Mouse (Mus musculus) myocyte (in vitro differentiated cells): ENCODE results near the gene 1700020L24Rik. TPM values are rescaled to one million over a fixed set of nuclear protein-coding genes. Genes with fewer than 3 reads are reported as not detected.
A peak's percentile ranks its signal among the peaks of the same experiment; 100 is the strongest.

Source experiments
- H3K27me3 ChIP-seq: one replicate; pipeline ENCODE4 v1.6.1; 2011; ENCODE audit not compliant: control insufficient read depth, insufficient read depth, insufficient read length
- H3K36me3 ChIP-seq: one replicate; pipeline ENCODE4 v1.6.1; 2011; ENCODE audit not compliant: control insufficient read depth, insufficient read depth
- H3K4me2 ChIP-seq: one replicate; pipeline ENCODE4 v1.6.1; 2011; ENCODE audit warnings: low read depth, control low read depth
- H3K4me3 ChIP-seq: one replicate; pipeline ENCODE4 v1.5.1; 2011; ENCODE audit warnings: mild to moderate bottlenecking, control low read depth, moderate library complexity
- H3K79me2 ChIP-seq: one replicate; pipeline ENCODE4 v1.6.1; 2011; ENCODE audit not compliant: control insufficient read depth, insufficient read depth
- H3ac ChIP-seq: one replicate; pipeline ENCODE4 v1.6.1; 2011; ENCODE audit not compliant: control insufficient read depth, insufficient read length
- CEBPB ChIP-seq: IDR thresholded peaks from 2 replicates; pipeline ENCODE4 v1.6.1; 2011; ENCODE audit warnings: mild to moderate bottlenecking, moderate library complexity; ENCODE audit not compliant: poor library complexity, insufficient read depth, severe bottlenecking
- E2F4 ChIP-seq: IDR thresholded peaks from one replicate; pipeline ENCODE4 v1.6.1; 2011; ENCODE audit warnings: mild to moderate bottlenecking, control low read depth, moderate library complexity; ENCODE audit not compliant: insufficient read depth
- MAX ChIP-seq: IDR thresholded peaks from one replicate; pipeline ENCODE4 v1.6.1; 2011; ENCODE audit warnings: low read depth, mild to moderate bottlenecking, control low read depth
- MYOD1 ChIP-seq, 3 experiments: IDR thresholded peaks; one replicate each; pipeline ENCODE4 v1.6.1; 2011; ENCODE audit warnings: control low read depth in 2 of 3, low read depth in 2 of 3, mild to moderate bottlenecking in 2 of 3, moderate library complexity in 1 of 3; ENCODE audit not compliant: insufficient read length in 2 of 3, control insufficient read depth in 1 of 3
- MYOG ChIP-seq, 3 experiments: IDR thresholded peaks; one replicate each; pipeline ENCODE4 v1.6.1; 2011; ENCODE audit warnings: control low read depth in 2 of 3, low read depth in 2 of 3, mild to moderate bottlenecking in 2 of 3; ENCODE audit not compliant: insufficient read length in 2 of 3, control insufficient read depth in 1 of 3, insufficient read depth in 1 of 3
- POLR2A ChIP-seq: IDR thresholded peaks from one replicate; pipeline ENCODE4 v1.6.1; 2011; ENCODE audit warnings: low read depth, mild to moderate bottlenecking, control low read depth, moderate library complexity; ENCODE audit not compliant: insufficient read length
- POLR2AphosphoS2 ChIP-seq: IDR thresholded peaks from one replicate; pipeline ENCODE4 v1.6.1; 2011; ENCODE audit warnings: low read depth, control low read depth; ENCODE audit not compliant: insufficient read length
- REST ChIP-seq: IDR thresholded peaks from one replicate; pipeline ENCODE4 v1.6.1; 2011; ENCODE audit warnings: mild to moderate bottlenecking, control low read depth, moderate library complexity; ENCODE audit not compliant: insufficient read depth, insufficient read length
- SRF ChIP-seq: IDR thresholded peaks from one replicate; pipeline ENCODE4 v1.6.1; 2011; ENCODE audit warnings: low read depth; ENCODE audit not compliant: control insufficient read depth, insufficient read length
- TCF12 ChIP-seq: IDR thresholded peaks from one replicate; pipeline ENCODE4 v1.6.1; 2011; ENCODE audit warnings: mild to moderate bottlenecking, control low read depth; ENCODE audit not compliant: poor library complexity, insufficient read depth, severe bottlenecking
- TCF3 ChIP-seq: IDR thresholded peaks from one replicate; pipeline ENCODE4 v1.6.1; 2011; ENCODE audit warnings: low read depth, control low read depth; ENCODE audit not compliant: insufficient read length
- USF1 ChIP-seq: IDR thresholded peaks from one replicate; pipeline ENCODE4 v1.6.1; 2011; ENCODE audit warnings: low read depth, mild to moderate bottlenecking, control low read depth, moderate library complexity
- polyA plus RNA-seq: library from polyadenylated mRNA; unstranded; fragments of >200 nt; fragmentation: generic; extraction: Trizol; gene quantifications from one replicate; pipeline ENCODE4 v1.2.1, GENCODE M21; 2012; ENCODE audit warnings: missing spikeins

The 1700020L24Rik gene
- polyA plus RNA-seq, 1 experiment = 12.0 TPM

DNA sequence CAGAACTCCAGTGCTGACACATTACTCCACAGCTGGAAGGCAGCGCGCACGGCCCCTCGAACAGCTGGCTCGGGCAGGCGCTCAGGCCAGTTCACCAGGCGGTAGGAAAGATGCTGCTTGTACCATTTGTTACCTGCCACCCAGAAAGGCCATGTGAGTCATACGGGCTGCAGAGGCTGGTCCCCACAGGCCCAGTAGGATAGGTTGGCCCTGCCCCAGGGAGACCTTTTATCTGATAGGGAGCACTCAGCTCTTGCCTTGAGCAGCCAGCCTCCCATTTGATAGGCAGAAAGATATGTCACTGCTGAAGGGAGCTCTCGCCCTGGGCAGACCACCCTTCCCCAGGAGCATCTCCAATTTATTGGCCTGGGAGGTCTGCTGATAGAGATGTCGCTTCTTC lies 10.1 kb downstream of the 1700020L24Rik start:
- H3K4me3 ChIP-seq = no peak overlapping the region
- H3K36me3 ChIP-seq = no peaks in the 10 kb centered on the region
- H3ac ChIP-seq = no peak overlapping the region
- TF ChIP-seq MYOD1 (IDR thresholded peaks at IDR 0.05; ENCODE audit: control insufficient read depth in 1 of 3, insufficient read length in 2 of 3, low read depth in 2 of 3) (no peak), TCF3 (no peak), CEBPB (no peak), POLR2A (no peak), USF1 (no peak), POLR2AphosphoS2 (no peak), MYOG (IDR thresholded peaks at IDR 0.05; ENCODE audit: control insufficient read depth in 1 of 3, insufficient read depth in 1 of 3, insufficient read length in 2 of 3, low read depth in 2 of 3) (no peak), REST (no peak), SRF (no peak)
- no peaks in the 10 kb centered on the region for H3K27me3 ChIP-seq
- no peak overlapping the region for H3K4me2 ChIP-seq
- H3K79me2 ChIP-seq = no peaks in the 10 kb centered on the region

DNA sequence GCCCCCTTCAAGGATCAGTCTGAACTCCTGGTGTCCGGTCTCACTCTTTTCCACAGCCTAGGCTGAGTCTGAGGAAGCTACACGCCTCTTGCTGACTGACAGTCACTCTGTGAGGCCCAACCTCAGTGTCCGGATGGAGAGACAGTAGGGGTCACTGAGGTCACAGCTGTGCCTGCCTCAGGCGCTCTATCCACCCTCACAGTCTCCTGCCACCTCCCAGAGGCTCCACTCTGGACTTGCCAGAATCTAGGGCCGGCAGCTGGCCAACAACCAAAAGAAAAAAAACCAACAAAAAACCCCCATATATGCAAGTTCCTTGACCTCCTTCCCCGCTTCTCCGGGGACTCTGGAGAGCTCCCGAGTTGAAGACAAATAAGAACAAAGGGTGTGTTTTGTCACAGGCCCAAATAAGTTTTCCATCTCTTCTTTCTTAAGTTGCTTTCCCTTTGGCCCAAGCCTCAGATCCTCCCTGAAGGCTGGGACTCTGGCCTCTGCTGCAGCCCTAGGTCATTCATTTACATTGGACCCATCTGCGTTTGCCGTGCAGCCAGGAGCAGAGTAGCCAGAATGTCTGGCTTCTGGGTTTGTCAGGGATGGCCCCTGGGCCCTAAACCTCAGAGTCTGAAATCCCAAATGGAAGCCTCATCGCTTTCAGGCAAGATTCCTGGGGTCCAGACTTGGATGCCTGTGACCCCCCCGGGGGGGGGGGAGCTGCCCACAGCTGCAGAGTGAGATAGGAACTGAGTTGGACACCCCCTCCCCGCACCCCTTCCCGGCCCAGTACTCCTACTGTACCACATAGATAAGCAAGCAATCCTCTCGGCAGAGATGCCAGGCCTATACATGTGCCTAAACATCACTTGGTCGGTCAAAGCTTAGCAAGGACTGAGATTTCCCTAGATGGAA lies 10.8 kb downstream of the 1700020L24Rik start:
- Histone ChIP-seq H3K27me3 (no peaks in the 10 kb centered on the region), H3K79me2 (no peaks in the 10 kb centered on the region), H3ac (no peak overlapping the region), H3K36me3 (no peaks in the 10 kb centered on the region), H3K4me2 (no peak overlapping the region), H3K4me3 (no peak overlapping the region)
- TF ChIP-seq MYOD1 (IDR thresholded peaks at IDR 0.05; ENCODE audit: control insufficient read depth in 1 of 3, insufficient read length in 2 of 3, low read depth in 2 of 3) (peak in 1 of 3 experiments; percentile 48), MYOG (IDR thresholded peaks at IDR 0.05; ENCODE audit: control insufficient read depth in 1 of 3, insufficient read depth in 1 of 3, insufficient read length in 2 of 3, low read depth in 2 of 3) (peak in 1 of 3 experiments; percentile 83), CEBPB (no peak)

DNA sequence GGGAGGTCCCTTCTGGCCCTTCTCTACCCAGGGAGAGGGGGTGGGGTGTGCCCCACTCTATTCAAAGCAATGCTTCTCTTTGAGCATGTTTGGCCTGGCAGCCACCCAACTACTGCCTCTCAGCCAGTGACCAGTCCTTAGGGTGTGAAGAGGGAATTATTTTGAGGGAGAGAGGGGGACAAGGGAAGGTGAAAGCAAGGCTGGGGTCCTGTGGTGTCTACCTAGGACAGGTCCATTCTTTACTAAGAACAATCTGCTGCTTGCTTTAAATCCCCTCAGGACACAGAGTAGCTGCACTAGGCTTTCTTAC lies 11.4 kb downstream of the 1700020L24Rik start:
- no peak overlapping the region for H3K4me3 ChIP-seq
- H3K36me3 ChIP-seq = no peaks in the 10 kb centered on the region
- no peaks in the 10 kb centered on the region for H3K79me2 ChIP-seq
- H3K27me3 ChIP-seq = no peaks in the 10 kb centered on the region
- TF ChIP-seq TCF12 = no peak
- no peak for TF ChIP-seq CEBPB
- TF ChIP-seq REST = no peak
- TF ChIP-seq SRF = no peak
- TF ChIP-seq MYOG (IDR thresholded peaks at IDR 0.05; ENCODE audit: control insufficient read depth in 1 of 3, insufficient read depth in 1 of 3, insufficient read length in 2 of 3, low read depth in 2 of 3) = no peak
- no peak for TF ChIP-seq MAX
- no peak for TF ChIP-seq MYOD1 (IDR thresholded peaks at IDR 0.05; ENCODE audit: control insufficient read depth in 1 of 3, insufficient read length in 2 of 3, low read depth in 2 of 3)
- no peak for TF ChIP-seq USF1
- no peak for TF ChIP-seq POLR2AphosphoS2
- no peak for TF ChIP-seq E2F4
- TF ChIP-seq TCF3 = no peak
- TF ChIP-seq POLR2A = no peak
- no peak overlapping the region for H3ac ChIP-seq
- H3K4me2 ChIP-seq = no peak overlapping the region

DNA sequence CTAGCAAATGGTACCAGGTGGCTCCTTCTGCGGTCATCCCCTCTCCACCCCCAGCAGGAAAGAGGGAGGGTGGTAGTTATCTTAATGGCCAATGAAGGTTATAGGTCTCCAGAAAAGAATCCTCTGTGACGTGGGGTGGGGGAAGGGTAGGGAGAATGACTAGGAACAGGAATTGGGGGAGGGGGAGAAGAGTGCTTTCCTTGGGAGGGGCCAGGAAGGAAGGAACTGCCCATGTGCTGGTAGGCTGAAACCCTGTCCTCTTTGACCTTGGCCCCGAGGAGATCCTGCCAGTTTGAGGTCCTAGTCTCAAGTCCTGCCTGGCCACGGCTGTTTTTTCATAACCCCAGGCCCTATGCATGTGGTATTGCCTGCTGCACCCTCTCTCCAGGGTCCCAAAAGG lies 11.8 kb downstream of the 1700020L24Rik start:
- Histone ChIP-seq H3ac (no peak overlapping the region), H3K4me3 (no peak overlapping the region), H3K79me2 (no peaks in the 10 kb centered on the region), H3K4me2 (no peak overlapping the region), H3K36me3 (no peaks in the 10 kb centered on the region), H3K27me3 (no peaks in the 10 kb centered on the region)
- TF ChIP-seq E2F4 (no peak), MYOD1 (IDR thresholded peaks at IDR 0.05; ENCODE audit: control insufficient read depth in 1 of 3, insufficient read length in 2 of 3, low read depth in 2 of 3) (no peak), SRF (no peak), POLR2AphosphoS2 (no peak), MAX (no peak), CEBPB (no peak), MYOG (IDR thresholded peaks at IDR 0.05; ENCODE audit: control insufficient read depth in 1 of 3, insufficient read depth in 1 of 3, insufficient read length in 2 of 3, low read depth in 2 of 3) (no peak), TCF12 (no peak), REST (no peak), USF1 (no peak), TCF3 (no peak), POLR2A (no peak)

DNA sequence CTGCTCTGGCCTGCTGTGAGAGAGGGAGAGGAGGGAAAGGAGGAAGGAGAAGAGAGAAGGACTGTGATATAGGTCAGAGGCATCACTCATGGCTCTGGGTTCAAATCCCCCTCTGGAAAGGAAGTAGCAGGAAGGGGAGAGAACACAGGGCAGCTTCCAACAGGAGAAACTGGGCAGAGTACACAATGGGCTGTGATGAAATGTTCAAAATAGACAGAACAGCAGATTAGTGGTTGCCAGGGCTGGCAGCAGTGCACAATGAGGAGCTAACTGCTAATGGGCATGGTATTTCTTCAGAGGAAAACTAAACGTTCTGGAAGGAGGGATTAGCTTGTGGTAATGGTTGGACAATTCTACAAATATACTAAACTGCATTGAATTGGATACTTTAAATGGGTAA lies 13.1 kb downstream of the 1700020L24Rik start:
- no peaks in the 10 kb centered on the region for H3K79me2 ChIP-seq
- H3K4me2 ChIP-seq = no peak overlapping the region
- H3K36me3 ChIP-seq = no peaks in the 10 kb centered on the region
- no peak overlapping the region for H3K4me3 ChIP-seq
- TF ChIP-seq SRF (no peak), TCF3 (no peak), USF1 (no peak), MYOG (IDR thresholded peaks at IDR 0.05; ENCODE audit: control insufficient read depth in 1 of 3, insufficient read depth in 1 of 3, insufficient read length in 2 of 3, low read depth in 2 of 3) (no peak), CEBPB (no peak), MYOD1 (IDR thresholded peaks at IDR 0.05; ENCODE audit: control insufficient read depth in 1 of 3, insufficient read length in 2 of 3, low read depth in 2 of 3) (no peak), E2F4 (no peak), POLR2AphosphoS2 (no peak)
- H3K27me3 ChIP-seq = no peaks in the 10 kb centered on the region
- no peak overlapping the region for H3ac ChIP-seq
